Mouse (Mus musculus): ENCODE results near the gene C1qtnf6. TPM values are rescaled to one million over a fixed set of nuclear protein-coding genes. Genes with fewer than 3 reads are reported as not detected.

Gene C1qtnf6
- 6.7 and 8.0 TPM in 2 replicates for polyA plus RNA-seq (2012)

DNA sequence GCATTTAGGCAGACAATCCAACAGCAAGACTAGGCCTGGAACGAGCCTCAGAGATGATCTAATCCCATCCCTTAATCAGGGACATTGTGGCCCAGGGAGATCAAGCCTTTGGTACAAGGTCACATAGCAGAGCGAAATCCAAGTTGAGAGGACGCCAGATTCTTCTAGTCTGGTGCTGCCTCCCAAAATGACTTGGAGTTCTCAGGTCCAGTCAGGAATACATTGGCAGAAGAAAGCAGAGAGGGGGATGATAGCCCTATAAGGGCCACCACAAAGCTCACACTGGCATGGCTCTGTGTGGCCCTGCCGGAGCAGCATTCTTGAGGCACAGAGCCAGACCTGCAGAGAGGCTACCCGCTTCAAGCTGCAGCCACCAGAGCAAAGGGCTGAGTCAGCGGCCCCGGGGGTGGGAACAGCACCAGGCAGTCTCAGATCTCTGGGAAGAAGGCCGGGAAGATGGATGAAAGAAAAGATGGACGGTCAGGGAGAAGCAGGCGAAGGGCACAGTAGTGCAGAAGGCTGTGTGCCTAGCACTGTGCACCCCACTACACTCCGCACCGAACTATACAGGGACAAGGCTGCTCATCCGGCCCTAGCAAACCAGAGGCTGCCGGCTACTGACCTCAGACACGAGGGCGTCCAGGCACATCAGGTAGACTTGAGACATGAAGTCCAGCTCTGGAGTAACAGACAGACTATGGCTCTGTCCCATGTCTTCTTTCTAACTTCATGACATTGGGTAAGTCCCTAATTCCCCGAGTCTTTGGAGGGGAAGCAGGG is at the start of gene C1qtnf6:
TSS of gene C1qtnf6 (minus strand) at position 746 of the 780 bp plus-strand sequence.

GRCm38 (mm10) chr15:78572658-78573397 is 41.6 kb upstream of the C1qtnf6 start, which contains the start of gene Rac2:
Rac2 (minus strand) TSS chr15:78572783.

GRCm38 (mm10) chr15:78544561-78545001 is 13.4 kb upstream of the C1qtnf6 start, which contains the start of gene Sstr3:
Sstr3 (minus strand) TSS chr15:78544685.

DNA sequence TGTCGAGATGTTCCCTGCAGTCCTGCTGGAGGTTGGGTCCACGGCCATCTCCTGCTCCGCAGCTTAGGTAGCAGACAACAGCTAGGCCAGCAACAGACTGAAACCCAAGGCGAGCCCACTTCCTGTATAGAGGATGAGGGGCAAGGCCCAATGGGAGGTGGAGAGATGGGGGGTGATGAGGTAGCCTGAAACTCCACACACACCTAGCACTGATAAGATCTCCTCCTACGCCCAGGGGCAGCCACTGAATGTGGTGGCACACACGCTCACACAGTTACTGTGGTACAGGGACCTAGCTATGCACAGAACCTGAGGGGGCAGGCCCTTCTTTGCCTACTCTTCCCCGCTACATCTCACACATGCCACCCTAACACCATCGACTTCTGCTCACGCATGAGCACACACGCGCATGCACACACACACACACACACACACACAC is 36.2 kb downstream of the C1qtnf6 start, which contains the start of gene Il2rb:
TSS of gene Il2rb (minus strand) at position 304 of the 439 bp plus-strand sequence.

Other genes starting within 250 kb of the C1qtnf6 start
- gene Csf2rb2, start 225.7 kb downstream of the C1qtnf6 start, polyA plus RNA-seq (2012) = 11.7 and 15.1 TPM in 2 replicates
- gene Csf2rb, start 205.7 kb downstream of the C1qtnf6 start, polyA plus RNA-seq (2012) = 129 and 202 TPM in 2 replicates
- not detected in 2 replicates for gene Tex33, start 135.5 kb downstream of the C1qtnf6 start, polyA plus RNA-seq (2012)
- 26.9 and 27.9 TPM in 2 replicates for gene Tst, start 125.5 kb downstream of the C1qtnf6 start, polyA plus RNA-seq (2012)
- 108 and 132 TPM in 2 replicates for gene Mpst, start 125.0 kb downstream of the C1qtnf6 start, polyA plus RNA-seq (2012)
- gene Kctd17, start 102.9 kb downstream of the C1qtnf6 start, polyA plus RNA-seq (2012) = 108 and 128 TPM in 2 replicates
- gene Tmprss6, start 62.8 kb downstream of the C1qtnf6 start, polyA plus RNA-seq (2012) = 0.05 TPM in 1 of 2 replicates, not detected in the other
- 7.8 and 12.9 TPM in 2 replicates for gene Il2rb, start 36.1 kb downstream of the C1qtnf6 start, polyA plus RNA-seq (2012)
- not detected in 2 replicates for gene Sstr3, start 13.3 kb upstream of the C1qtnf6 start, polyA plus RNA-seq (2012)
- gene Rac2, start 41.4 kb upstream of the C1qtnf6 start, polyA plus RNA-seq (2012) = 508 and 626 TPM in 2 replicates
- gene Cyth4, start 65.6 kb upstream of the C1qtnf6 start, polyA plus RNA-seq (2012) = 45.0 and 49.8 TPM in 2 replicates
- gene Elfn2, start 187.4 kb upstream of the C1qtnf6 start, polyA plus RNA-seq (2012) = 0.25 and 0.34 TPM in 2 replicates
- gene Mfng, start 242.1 kb upstream of the C1qtnf6 start, polyA plus RNA-seq (2012) = 63.8 and 73.5 TPM in 2 replicates

Measured in megakaryocyte-erythroid progenitor cell, adult 5 weeks (primary cell).